Mouse (Mus musculus) stomach, embryonic 14.5 days (tissue): ENCODE measurements around the gene Pank2. TPM values are rescaled to one million over a fixed set of nuclear protein-coding genes. Genes with fewer than 3 reads are reported as not detected.
"Not testable (repeated sequence)": the region's sequence is repeated elsewhere in the genome, so short reads cannot be mapped to it uniquely, and the experiment has no call there.

Experiments used
- ATAC-seq: fragments of 200-750 bp; cut with Nextera tagmentation; 2 replicates; pipeline ENCODE4 v1.8.0; 2017; ENCODE audit warnings: low read depth, moderate TSS enrichment; ENCODE audit not compliant: insufficient number of reproducible peaks, insufficient read depth, low FRiP score
- H3K27ac ChIP-seq: fragments of 300-500 bp; sonication (generic); 2 replicates; pipeline ENCODE4 v1.5.1; 2014; ENCODE audit warnings: mild to moderate bottlenecking, low read length, moderate library complexity, mixed read lengths
- H3K27me3 ChIP-seq: fragments of 300-500 bp; sonication (generic); 2 replicates; pipeline ENCODE4 v1.6.1; 2014; ENCODE audit warnings: low read length, control low read depth, mixed read lengths; ENCODE audit not compliant: control insufficient read depth, insufficient read depth
- H3K36me3 ChIP-seq: fragments of 300-500 bp; sonication (generic); 2 replicates; pipeline ENCODE4 v1.6.1; 2014; ENCODE audit warnings: mild to moderate bottlenecking, control low read depth, low read length, moderate library complexity, mixed read lengths; ENCODE audit not compliant: control insufficient read depth, insufficient read depth
- H3K4me1 ChIP-seq: fragments of 300-500 bp; sonication (generic); 2 replicates; pipeline ENCODE4 v1.6.1; 2014; ENCODE audit warnings: low read length, control low read depth, mixed read lengths; ENCODE audit not compliant: control insufficient read depth, insufficient read depth
- H3K4me2 ChIP-seq: fragments of 300-500 bp; sonication (generic); replicated peaks from 2 replicates; pipeline ENCODE4 v1.6.1; 2014; ENCODE audit warnings: low read depth, low read length, control low read depth
- H3K4me3 ChIP-seq: fragments of 300-500 bp; sonication (generic); 2 replicates; pipeline ENCODE4 v1.5.1; 2014; ENCODE audit warnings: low read depth, low read length, control low read depth
- H3K9ac ChIP-seq: fragments of 300-500 bp; sonication (generic); replicated peaks from 2 replicates; pipeline ENCODE4 v1.6.1; 2014; ENCODE audit warnings: low read depth, mild to moderate bottlenecking, control low read depth, low read length, moderate library complexity, mixed read lengths
- H3K9me3 ChIP-seq: fragments of 300-500 bp; sonication (generic); 2 replicates; pipeline ENCODE4 v1.6.1; 2016; ENCODE audit warnings: low read depth, low read length, control low read depth; ENCODE audit not compliant: control insufficient read depth
- WGBS: fragments of 180-500 bp; shearing (Covaris S2); extraction: QIAGEN DNeasy Blood & Tissue Kit; methylation state at CpG from one replicate; pipeline ENCODE4 v1.1.7; 2014; 5-methylcytosine and 5-hydroxymethylcytosine counted together
- polyA plus RNA-seq: library from polyadenylated mRNA; unstranded; fragments of >200 nt; fragmentation: Nextera tagmentation; extraction: Ambion mirVana; gene quantifications from 2 replicates; pipeline ENCODE4 v1.2.1, GENCODE M21; 2014

Pank2 gene
- polyA plus RNA-seq, 1 experiment from 2014 or later = 39.1 TPM

- not testable (repeated sequence) for H3K4me2 ChIP-seq, H3K36me3 ChIP-seq, ATAC-seq, H3K9ac ChIP-seq, H3K4me1 ChIP-seq, H3K27ac ChIP-seq, H3K27me3 ChIP-seq, H3K9me3 ChIP-seq, H3K4me3 ChIP-seq
- 72% methylated on average over 2 of the region's 2 CpGs for WGBS
Measured at GRCm38 (mm10) chr2:131226669-131227068, 35.6 kb upstream of the Pank2 start.

GRCm38 (mm10) chr2:131227243-131227642, 35.1 kb upstream of the Pank2 start:
- Histone ChIP-seq H3K36me3 (no peaks in the 10 kb centered on the region), H3K4me1 (no peaks in the 10 kb centered on the region), H3K4me2 (no peak overlapping the region), H3K4me3 (no peak overlapping the region), H3K9ac (no peak overlapping the region), H3K27ac (no peak overlapping the region), H3K9me3 (no peaks in the 10 kb centered on the region), H3K27me3 (no peaks in the 10 kb centered on the region)
- 87% methylated on average over 3 of the region's 3 CpGs for WGBS
- no peak for ATAC-seq

GRCm38 (mm10) chr2:131232558-131232957, 29.7 kb upstream of the Pank2 start:
- H3K9ac ChIP-seq = no peak overlapping the region
- no peak overlapping the region for H3K27ac ChIP-seq
- H3K4me2 ChIP-seq = no peak overlapping the region
- H3K4me3 ChIP-seq = no peak overlapping the region
- no peaks in the 10 kb centered on the region for H3K9me3 ChIP-seq
- WGBS = 87% methylated on average over 2 of the region's 2 CpGs
- peaks cover 14% of the 10 kb centered on the region for H3K4me1 ChIP-seq
- H3K27me3 ChIP-seq = no peaks in the 10 kb centered on the region
- H3K36me3 ChIP-seq = no peaks in the 10 kb centered on the region; the same call in 1 of the 2 replicates
- ATAC-seq = no peak

GRCm38 (mm10) chr2:131233307-131234126, 28.8 kb upstream of the Pank2 start, which contains the start of gene Mavs:
Gene Mavs (plus strand): TSS chr2:131234063.
- 10% methylated on average over 29 of the region's 29 CpGs for whole genome bisulfite sequencing
- H3K27me3 ChIP-seq = no peaks in the 10 kb centered on the region

GRCm38 (mm10) chr2:131234127-131234650, 28.1 kb upstream of the Pank2 start:
- Histone ChIP-seq H3K9ac (peak overlapping the region; percentile 74), H3K27ac (peak overlapping the region; percentile 45; the same call in 1 of the 2 replicates), H3K4me3 (peak overlapping the region; percentile 60), H3K36me3 (no peaks in the 10 kb centered on the region; the same call in 1 of the 2 replicates), H3K4me2 (peak overlapping the region; percentile 78), H3K4me1 (peaks cover 14% of the 10 kb centered on the region), H3K9me3 (no peaks in the 10 kb centered on the region), H3K27me3 (no peaks in the 10 kb centered on the region)
- 11% methylated on average over 28 of the region's 28 CpGs for WGBS
- ATAC-seq = no peak

More at GRCm38 (mm10) chr2:131233307-131234126, 28.8 kb upstream of the Pank2 start, which contains the start of gene Mavs:
- peak; percentile 100 for ATAC-seq
- Histone ChIP-seq H3K36me3 (no peaks in the 10 kb centered on the region; the same call in 1 of the 2 replicates), H3K4me2 (peak within 1 kb of the TSS; percentile 78), H3K27ac (peak within 1 kb of the TSS; percentile 45; the same call in 1 of the 2 replicates), H3K4me3 (peak within 1 kb of the TSS; percentile 60), H3K9ac (peak within 1 kb of the TSS; percentile 74), H3K9me3 (no peaks in the 10 kb centered on the region), H3K4me1 (peaks cover 14% of the 10 kb centered on the region)

GRCm38 (mm10) chr2:131234970-131235635, 27.2 kb upstream of the Pank2 start:
- WGBS = 62% methylated on average over 7 of the region's 7 CpGs
- no peak overlapping the region for H3K27ac ChIP-seq

GRCm38 (mm10) chr2:131242180-131242579, 20.1 kb upstream of the Pank2 start:
- no peak overlapping the region for H3K4me2 ChIP-seq
- no peaks in the 10 kb centered on the region for H3K9me3 ChIP-seq
- H3K36me3 ChIP-seq = peaks cover 47% of the 10 kb centered on the region
- H3K4me3 ChIP-seq = no peak overlapping the region
- H3K4me1 ChIP-seq = no peaks in the 10 kb centered on the region
- no peak overlapping the region for H3K27ac ChIP-seq
- H3K9ac ChIP-seq = no peak overlapping the region
- no peaks in the 10 kb centered on the region for H3K27me3 ChIP-seq
- ATAC-seq = no peak

More at GRCm38 (mm10) chr2:131234970-131235635, 27.2 kb upstream of the Pank2 start:
- Histone ChIP-seq H3K36me3 (no peaks in the 10 kb centered on the region; the same call in 1 of the 2 replicates), H3K4me2 (peak overlapping the region; percentile 78), H3K9ac (no peak overlapping the region), H3K27me3 (no peaks in the 10 kb centered on the region), H3K9me3 (no peaks in the 10 kb centered on the region), H3K4me1 (peaks cover 14% of the 10 kb centered on the region), H3K4me3 (peak overlapping the region; percentile 60)
- ATAC-seq = no peak

- no peak overlapping the region for H3K9ac ChIP-seq
- H3K4me2 ChIP-seq = no peak overlapping the region
- H3K9me3 ChIP-seq = no peaks in the 10 kb centered on the region
- H3K4me1 ChIP-seq = no peaks in the 10 kb centered on the region
- no peak overlapping the region for H3K4me3 ChIP-seq
- H3K27me3 ChIP-seq = no peaks in the 10 kb centered on the region
- H3K36me3 ChIP-seq = peaks cover 55% of the 10 kb centered on the region
- WGBS = 87% methylated on average over 7 of the region's 7 CpGs
- H3K27ac ChIP-seq = no peak overlapping the region
- no peak for ATAC-seq
Measured at GRCm38 (mm10) chr2:131242929-131243328, 19.4 kb upstream of the Pank2 start.
